Mouse (Mus musculus) lung, postnatal 36 days (tissue): Measurements from ENCODE around the gene Clspn.
"Not testable (repeated sequence)": the region's sequence is repeated elsewhere in the genome, so short reads cannot be mapped to it uniquely, and the experiment has no call there.

ENCODE experiments used
- DNase-seq: peaks from one replicate; pipeline ENCODE4 v3.0.0; 2022; ENCODE audit warnings: mixed read lengths

Gene Clspn

DNA sequence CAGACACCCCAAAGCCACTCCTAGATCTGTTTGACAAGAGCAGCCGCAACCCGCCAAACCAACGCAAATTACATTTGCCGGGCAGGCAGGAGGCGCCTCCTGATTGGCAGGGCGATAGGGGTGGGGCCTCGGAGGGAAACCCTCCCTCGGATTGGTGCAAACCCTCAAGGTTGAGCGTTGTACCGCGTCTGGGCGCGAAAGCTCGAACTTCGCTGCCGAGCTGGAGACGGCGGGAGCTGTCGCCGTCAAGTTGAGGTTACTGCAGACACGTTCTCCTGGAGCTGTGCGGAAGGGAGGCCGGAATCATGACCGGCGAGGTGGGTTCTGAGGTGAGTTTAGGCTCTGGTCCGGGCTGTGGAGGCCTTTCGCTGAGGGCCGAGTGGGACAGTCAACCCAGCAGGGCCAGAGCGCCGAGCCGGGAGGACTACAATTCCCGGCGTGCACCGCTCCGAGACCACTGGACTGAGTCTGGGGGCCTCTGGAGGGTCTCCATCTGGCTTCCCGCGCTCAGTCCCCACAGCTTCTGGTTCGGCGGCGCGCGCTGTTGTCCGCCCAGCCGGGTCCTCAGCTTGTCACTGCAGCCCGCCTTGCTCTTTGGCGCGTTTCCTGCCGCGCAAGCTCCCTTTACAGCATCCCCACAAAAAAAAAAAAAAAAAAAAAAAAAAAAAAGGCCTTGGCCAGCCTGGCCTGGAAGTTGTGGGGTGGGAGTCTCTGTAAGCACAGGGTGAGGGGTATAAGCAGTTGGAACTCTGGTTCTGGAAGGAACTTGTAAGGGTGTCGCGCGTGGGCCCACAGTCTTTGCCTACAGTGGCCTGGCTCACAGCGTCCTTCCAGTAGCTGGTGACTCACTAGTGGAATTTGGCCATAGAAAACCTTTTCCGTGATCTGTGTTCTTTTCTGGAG lies at the start of gene Clspn:
Gene Clspn (plus strand): TSS at position 127 of the 903 bp plus-strand sequence.
- DNase-seq, result peak; percentile 93

GRCm38 (mm10) chr4:126508110-126508899 lies 48.4 kb upstream of the Clspn start:
- DNase-seq, result no peak

DNA sequence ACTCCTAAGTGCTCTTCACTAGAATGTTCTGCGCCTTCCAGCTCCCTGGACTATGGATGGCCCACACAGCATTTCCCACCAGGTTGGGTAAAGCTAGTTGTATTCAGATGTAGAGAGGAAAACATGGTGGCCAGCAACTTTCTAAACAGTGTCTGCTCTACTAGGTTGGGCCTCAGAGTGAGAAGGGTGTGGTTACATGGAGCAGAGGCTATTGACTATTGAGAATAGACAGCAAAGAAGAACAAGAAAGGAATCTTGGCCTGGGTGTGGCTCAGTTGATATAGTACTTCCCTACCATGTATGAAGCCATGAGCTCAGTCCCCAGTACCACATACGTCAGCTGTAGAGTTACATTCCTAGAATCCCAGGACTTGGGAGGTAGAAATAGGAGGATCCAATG lies 47.7 kb upstream of the Clspn start:
- DNase-seq, result no peak

DNA sequence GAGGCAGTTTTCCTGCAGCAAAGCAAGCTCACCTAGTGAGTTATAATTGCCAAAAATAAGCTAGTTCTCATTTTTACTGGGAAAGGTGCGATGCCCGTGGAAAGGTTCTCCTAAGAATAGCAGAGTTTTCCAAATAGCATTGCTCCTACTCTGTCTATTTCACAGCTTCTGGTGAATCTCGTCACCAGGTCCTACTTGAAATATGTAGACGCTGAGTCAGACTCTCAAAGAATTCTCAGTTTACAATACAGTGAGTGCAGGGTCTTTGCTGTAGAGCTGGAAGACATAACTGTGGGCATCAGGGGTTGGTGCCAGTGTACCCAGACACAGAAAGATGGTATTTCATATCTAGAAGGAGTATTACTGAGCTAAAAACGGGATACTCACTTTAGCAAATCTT lies 45.7 kb upstream of the Clspn start:
- DNase-seq, result peak; percentile 53

- peak; percentile 84 for DNase-seq
Observed at GRCm38 (mm10) chr4:126512308-126513066, 44.2 kb upstream of the Clspn start.

- peak; percentile 42 for DNase-seq
Observed at GRCm38 (mm10) chr4:126526164-126526563, 30.6 kb upstream of the Clspn start.

DNA sequence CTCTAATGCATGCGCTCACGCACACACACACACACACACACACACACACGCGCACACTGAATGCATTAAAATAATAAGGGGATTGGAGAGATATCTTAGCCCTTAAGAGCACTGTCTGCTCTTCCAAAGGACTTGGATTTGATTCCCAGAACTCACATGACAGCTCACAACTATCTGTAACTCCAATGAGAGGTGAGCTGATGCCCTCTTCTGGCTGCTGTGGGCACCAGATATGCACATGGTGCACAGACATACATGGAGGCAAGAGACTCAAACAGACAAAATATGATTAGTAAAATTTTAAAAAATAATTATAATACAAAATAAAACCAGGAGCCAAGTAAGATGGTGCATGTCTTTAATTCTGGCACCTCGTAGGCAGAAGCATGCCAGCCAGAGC lies 29.9 kb upstream of the Clspn start:
- no peak for DNase-seq

DNA sequence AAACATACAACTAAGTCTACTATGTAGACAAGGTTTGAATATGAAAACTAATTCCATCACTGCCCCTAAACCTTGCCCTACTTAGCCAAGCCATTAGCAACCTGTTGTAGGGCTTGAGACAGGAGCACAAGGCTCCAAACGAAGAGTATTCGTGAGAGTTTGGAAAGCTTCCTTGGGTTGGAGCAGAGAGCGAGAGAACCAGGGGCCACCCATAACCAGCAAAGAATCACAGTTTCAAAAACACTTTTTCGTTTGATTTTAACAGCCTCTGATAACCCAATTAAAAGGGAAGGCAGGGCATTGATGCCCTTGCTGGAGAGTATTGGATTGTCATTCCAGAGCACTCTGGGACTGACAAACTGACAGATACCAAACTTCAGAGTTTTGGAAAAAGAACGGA lies 24.4 kb upstream of the Clspn start:
- no peak for DNase-seq

DNA sequence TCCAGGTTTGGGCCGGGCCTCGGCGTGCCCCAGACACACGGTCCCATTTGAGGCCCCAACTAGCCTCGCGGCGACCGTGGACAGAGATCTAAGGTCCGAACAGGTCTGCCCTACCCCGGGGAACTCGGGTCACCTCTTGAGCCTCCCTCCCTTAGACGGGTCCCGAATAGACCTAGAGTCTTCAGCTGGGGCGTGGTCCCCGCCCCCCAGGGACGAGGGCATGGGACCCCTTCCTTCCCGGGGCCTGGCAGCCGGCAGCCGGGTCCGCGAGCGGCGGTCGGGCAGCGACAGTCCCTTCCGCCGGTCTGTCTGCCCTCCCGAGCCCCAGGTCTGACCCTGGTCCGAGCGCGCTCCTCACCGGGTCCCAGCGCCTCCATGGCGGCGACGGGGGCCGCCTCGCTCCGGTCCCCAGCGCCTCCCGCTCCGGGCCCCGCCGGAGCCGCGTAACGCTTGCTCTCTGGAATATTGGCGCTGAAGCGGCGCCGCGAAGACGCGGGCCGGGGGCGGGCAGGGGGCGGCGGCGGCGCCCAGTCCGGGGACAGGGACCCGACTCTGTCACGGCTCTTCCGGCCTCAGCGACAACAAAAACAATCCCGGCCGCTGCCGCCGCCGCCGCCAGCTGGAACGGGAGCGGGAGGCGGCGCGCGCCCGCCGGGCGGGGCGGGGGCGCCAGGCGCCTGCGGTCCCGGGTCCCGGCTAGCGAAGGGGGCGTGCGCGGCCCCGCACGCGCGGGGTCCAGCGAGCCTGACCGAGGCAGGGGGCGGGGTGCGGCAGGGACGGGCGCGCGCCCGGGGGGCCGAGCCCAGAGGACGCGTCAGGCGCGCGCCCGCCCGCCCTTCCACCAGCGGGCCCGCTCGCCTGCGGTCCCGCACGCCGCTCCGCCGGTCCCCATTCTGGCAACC lies 23.7 kb upstream of the Clspn start, which contains the start of gene Ago4:
Gene Ago4 (minus strand): TSS at position 646 of the 902 bp plus-strand sequence.
- peak; percentile 67 for DNase-seq

DNA sequence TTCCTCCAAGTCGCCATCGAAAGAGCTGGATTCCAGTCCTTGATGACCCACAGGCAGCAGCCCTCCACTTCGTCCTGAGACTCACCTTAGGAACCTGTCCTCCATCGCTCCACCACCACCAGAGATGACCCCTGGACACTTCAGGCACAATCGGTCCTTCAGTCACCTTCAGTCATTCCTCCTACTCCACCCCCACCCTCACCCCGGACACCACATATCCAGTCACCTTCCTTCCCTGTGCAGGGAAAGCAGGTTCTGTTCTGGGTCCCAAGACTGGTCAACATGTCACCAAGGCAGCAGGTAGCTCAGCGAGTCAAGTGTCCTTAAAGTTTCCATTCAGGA lies 23.0 kb upstream of the Clspn start:
- no peak for DNase-seq

GRCm38 (mm10) chr4:126535631-126536030 lies 21.1 kb upstream of the Clspn start:
- DNase-seq, result not testable (repeated sequence)

DNA sequence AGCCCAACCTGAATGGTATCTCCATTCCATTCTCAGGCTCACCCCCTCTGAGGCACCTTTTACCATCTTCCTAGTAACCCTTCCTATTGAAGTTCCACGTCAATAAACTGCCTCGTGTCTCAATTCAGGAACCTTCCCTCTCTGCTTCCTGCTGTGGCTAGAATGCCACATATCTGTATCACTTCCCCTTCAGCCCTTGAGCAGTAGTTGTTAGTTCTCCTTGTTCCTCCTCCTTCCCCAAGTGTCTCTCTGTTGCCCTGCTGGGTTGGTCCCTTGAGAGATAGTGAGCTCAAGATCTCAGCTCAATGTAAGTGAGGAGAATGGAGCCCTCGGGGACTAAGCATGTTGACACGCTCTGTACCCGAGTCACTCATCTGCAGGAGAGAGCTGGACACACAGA lies 19.9 kb upstream of the Clspn start:
- peak; percentile 43 for DNase-seq

GRCm38 (mm10) chr4:126540487-126541071 lies 16.2 kb upstream of the Clspn start:
- DNase-seq, result no peak

DNA sequence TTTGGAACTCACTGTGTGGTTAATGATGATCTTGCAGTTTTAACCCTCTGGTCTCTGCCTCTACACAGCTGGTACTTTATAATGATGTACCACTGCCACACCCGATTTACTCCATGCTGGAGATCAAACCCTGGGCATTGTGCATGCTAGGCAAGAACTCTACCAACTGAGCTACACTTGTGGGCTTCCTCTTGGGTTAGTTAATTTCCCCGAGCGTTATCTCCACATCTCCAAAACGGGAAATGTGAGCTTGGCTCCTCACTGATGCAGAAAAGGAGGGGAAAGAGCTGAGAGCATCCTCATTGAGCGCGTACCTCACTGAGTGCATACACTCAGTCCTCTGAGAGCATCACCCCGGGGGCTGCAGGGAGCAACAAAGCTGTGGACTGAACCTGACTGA lies 13.9 kb upstream of the Clspn start:
- DNase-seq, result no peak

DNA sequence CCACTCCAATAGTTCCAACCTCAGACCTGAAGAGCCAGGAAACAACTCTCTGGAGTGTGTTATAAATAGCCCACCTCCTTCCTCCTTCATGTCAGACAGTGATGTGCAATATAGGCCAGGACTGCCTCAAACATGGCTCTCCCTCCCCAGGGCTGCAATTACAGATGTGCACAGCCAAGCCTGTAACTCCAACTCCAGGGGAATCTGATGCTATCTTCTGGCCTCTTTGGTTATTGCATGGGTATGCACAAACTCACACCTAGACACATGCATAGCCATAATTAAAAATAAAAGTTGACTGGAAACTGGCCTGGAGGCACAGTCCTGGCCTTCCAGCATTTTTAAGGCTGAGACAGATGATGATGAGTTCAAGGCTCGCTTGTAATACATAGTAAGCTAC lies 11.7 kb upstream of the Clspn start:
- DNase-seq, result no peak

DNA sequence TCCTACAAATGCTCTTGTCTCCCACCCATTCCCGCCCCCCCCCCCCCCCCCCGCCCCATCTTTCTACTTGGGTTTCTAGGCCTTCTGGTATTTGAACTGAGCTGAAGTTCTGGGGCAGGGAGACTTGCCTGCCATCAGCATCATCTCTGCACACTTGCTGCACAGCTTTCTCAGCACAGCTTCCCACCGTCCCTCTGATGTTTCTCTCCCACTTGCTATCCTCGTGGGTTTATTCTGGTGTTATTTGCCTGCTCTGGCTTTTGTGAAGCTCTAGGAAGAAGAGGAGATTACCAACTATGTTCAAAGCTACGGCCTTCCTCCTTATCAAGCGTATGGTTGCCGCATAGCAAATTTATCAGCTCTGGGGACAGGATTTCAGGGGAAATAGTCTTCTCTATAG lies 11.0 kb upstream of the Clspn start:
- no peak for DNase-seq

DNA sequence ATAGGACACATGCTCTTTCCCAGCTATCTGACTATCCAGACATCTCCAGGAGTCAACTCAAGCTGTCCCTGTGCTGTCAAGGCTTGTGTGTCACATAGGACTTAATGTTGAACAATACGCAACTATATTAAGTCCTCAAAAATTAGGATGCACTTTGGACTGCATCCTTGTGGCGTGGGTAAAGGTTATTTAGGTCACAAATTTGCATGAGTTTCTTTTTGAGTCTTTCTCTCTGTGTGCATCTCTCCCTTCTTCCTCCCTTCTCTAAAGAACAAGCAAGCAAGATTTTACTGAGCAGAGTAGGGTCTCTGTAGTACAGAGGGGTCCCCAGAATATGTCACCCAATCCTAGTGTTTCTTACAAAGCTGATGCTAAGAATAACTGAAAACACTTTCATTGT lies 10.6 kb upstream of the Clspn start:
- DNase-seq, result no peak

GRCm38 (mm10) chr4:126552136-126552535 lies 4.6 kb upstream of the Clspn start:
- no peak for DNase-seq

DNA sequence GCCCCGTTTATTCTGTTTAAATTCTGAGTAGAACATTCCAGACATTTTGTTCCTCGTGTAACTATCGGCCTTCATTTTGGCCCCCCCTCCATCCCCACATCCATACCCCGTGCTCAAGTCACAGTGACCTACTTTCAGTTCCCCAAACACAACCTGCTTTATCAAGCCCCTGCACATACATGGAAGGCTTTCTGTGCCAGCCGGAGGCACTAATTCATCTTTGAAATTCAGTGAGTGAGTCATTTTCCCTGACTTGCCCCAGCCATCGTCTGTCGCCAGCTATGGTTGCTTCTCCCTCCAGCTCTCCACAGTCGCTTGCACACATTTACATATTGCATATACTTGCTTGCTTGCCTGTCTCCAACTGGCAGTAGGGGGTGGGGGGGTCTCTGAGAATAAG lies 3.6 kb upstream of the Clspn start:
- no peak for DNase-seq

DNA sequence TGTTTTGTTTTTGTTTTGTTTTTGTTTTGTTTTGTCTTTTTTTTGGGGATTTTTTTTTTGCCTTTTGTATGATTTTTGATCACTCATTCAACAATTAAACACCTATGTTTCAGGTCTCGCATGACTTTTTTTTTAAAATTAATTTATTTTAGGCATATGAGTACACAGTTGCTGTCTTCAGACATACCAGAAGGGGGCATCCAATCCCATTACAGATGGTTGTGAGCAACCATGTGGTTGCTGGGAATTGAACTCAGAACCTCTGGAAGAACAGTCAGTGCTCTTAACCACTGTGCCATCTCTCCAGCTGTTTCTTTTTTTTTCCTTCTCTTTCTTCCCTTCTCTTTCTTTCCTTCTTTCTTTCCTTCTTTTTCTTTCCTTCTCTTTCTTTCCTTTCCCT lies 3.0 kb upstream of the Clspn start:
- no peak for DNase-seq

DNA sequence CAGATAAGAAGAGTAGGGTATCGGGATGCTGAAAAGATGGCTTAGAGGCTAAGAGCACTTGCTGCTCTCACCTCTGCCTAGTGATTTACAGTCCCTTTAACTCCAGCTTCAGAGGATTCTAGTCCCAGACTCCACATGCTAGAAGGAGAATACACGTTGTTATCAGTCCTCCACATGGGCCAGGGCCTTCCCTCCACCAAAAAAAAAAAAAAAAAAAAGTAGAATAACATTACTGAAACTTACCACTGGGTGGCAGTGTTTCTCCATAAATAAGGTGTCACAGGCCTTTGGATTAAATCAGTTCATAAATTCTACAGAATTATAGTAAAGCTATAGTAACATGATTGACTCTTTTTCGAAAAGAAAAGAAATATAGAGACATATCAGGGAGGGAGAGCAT lies 2.3 kb upstream of the Clspn start:
- DNase-seq, result peak; percentile 46

- no peak for DNase-seq
Observed at GRCm38 (mm10) chr4:126563798-126564197, 7.1 kb downstream of the Clspn start.
